Mouse (Mus musculus) liver, adult 2 months (tissue): ENCODE measurements around the gene Slc35e4.

Experiments
- CTCF ChIP-seq: fragments of 200-500 bp; IDR thresholded peaks from 2 replicates; pipeline ENCODE4 v1.5.1; 2011; ENCODE audit warnings: low read depth, low read length, control low read depth
- POLR2A ChIP-seq: fragments of 200-500 bp; IDR thresholded peaks from 2 replicates; pipeline ENCODE4 v1.6.1; 2011; ENCODE audit warnings: low read length, control low read depth; ENCODE audit not compliant: insufficient read depth; ENCODE audit errors: extremely low read depth

DNA sequence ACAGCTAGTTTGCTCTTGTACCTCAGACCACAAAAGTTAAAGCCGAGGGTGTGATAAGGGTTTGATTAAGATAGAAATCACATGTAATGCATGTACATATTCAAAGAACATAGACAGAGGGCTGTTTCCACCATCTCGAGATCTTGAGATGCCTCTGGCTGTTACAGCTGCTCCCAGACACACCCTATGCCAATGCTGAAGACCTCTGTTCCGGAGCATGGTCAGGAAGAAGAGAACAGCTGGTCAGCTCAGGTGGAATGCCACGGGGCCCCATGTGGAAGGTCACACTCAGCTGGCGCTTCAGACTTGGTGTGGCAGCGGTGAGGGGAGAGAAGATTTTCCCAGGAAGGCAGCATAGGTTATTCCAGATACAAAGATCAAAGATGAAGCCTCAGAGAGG is 9.8 kb downstream of the Slc35e4 start:
- TF ChIP-seq POLR2A (no peak), CTCF (no peak)
